Mouse (Mus musculus): ENCODE measurements at regions not wholly inside any gene's neighbourhood (a gene's known extent, or its start where the extent isn't known, plus 50 kb on each side); places are given as distances from the start of the nearest gene placed in this dataset.

DNA sequence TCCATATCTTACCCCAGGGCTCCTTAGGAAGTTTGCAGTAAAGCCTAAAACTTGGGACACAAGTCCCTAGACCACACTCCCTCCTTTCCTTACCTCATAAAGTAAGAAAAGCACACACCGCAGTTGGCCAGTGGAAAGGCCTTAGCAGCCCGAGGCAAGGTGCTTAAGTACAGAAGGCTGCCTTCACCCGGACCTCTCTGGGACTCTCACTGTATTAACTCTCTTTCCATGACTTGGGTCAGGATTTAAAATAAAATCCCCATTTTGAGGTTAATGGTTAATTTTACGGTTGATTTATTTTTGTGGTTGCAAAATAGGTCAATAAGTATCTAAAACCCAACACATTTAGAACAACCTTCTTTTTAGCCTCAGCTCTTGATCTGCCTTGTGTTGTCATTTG, 103.1 kb upstream of the Bmper start:
- H3K4me1 ChIP-seq (ENCODE audit: control insufficient read depth, insufficient read depth, low read length) = no peaks in the 10 kb centered on the region
- H3K9me3 ChIP-seq (ENCODE audit: control insufficient read depth, low read depth, low read length) = no peaks in the 10 kb centered on the region
- H3K27ac ChIP-seq (ENCODE audit: low read length) = no peak overlapping the region
- ATAC-seq (ENCODE audit: insufficient number of reproducible peaks, insufficient read depth, low FRiP score, low read depth) = no peak
- WGBS = 92% methylated on average over 4 of the region's 4 CpGs
- no peak overlapping the region for H3K4me3 ChIP-seq (ENCODE audit: low read depth, low read length)
- H3K4me2 ChIP-seq (replicated peaks; ENCODE audit: low read depth, low read length) = no peak overlapping the region
- no peaks in the 10 kb centered on the region for H3K27me3 ChIP-seq (ENCODE audit: control insufficient read depth, insufficient read depth, low read length)
- H3K36me3 ChIP-seq (ENCODE audit: control insufficient read depth, insufficient read depth, low read length) = no peaks in the 10 kb centered on the region
- H3K9ac ChIP-seq (replicated peaks; ENCODE audit: low read depth, low read length) = no peak overlapping the region

DNA sequence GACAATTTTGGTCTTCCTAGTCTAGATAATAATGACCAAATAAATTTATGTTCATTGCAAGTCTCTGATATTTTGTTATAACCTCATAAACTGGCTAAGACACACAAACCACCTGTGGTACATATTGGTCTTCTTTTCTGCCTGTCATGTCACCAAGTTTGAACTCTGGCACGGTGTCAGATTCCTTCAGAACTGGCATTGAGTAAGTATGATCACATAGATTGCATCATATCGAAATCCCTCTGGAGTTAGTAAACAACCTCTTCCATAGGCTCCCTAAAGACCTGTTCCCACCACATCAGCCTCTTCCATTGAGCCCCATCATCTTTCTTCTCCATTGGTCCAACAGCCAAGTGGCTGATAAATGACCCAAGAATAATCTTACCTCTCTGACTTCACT, 102.1 kb upstream of the Bmper start:
- Histone ChIP-seq H3K9me3 (ENCODE audit: control insufficient read depth, low read depth, low read length) (no peaks in the 10 kb centered on the region), H3K27me3 (ENCODE audit: control insufficient read depth, insufficient read depth, low read length) (no peaks in the 10 kb centered on the region), H3K4me1 (ENCODE audit: control insufficient read depth, insufficient read depth, low read length) (no peaks in the 10 kb centered on the region), H3K27ac (ENCODE audit: low read length) (no peak overlapping the region), H3K4me3 (ENCODE audit: low read depth, low read length) (no peak overlapping the region), H3K9ac (replicated peaks; ENCODE audit: low read depth, low read length) (no peak overlapping the region), H3K4me2 (replicated peaks; ENCODE audit: low read depth, low read length) (no peak overlapping the region), H3K36me3 (ENCODE audit: control insufficient read depth, insufficient read depth, low read length) (no peaks in the 10 kb centered on the region)
- ATAC-seq (ENCODE audit: insufficient number of reproducible peaks, insufficient read depth, low FRiP score, low read depth) = no peak
- 85% methylated on average over 2 of the region's 2 CpGs for WGBS

DNA sequence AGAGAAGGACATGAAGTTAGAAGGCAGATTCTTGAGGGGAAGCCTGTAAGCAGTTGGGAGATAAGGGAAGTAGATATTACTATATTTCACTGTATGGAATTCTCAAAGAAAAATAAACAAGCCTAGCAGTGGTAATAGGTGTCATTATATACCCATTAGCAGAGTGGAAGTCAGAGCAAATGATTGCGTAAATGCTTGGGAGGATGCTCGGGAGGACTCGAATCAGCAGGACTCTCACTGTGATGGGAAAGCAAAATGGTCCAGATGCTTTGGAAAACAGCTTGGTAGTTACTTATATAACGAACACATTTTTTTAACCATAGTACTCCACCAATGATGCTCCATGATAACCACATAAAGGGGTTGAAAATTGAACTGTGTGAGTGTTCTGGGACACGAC, 100.4 kb upstream of the Bmper start:
- Histone ChIP-seq H3K36me3 (ENCODE audit: control insufficient read depth, insufficient read depth, low read length) (no peaks in the 10 kb centered on the region), H3K4me1 (ENCODE audit: control insufficient read depth, insufficient read depth, low read length) (no peaks in the 10 kb centered on the region), H3K27ac (ENCODE audit: low read length) (no peak overlapping the region), H3K4me2 (replicated peaks; ENCODE audit: low read depth, low read length) (no peak overlapping the region), H3K4me3 (ENCODE audit: low read depth, low read length) (no peak overlapping the region), H3K9ac (replicated peaks; ENCODE audit: low read depth, low read length) (no peak overlapping the region), H3K9me3 (ENCODE audit: control insufficient read depth, low read depth, low read length) (no peaks in the 10 kb centered on the region), H3K27me3 (ENCODE audit: control insufficient read depth, insufficient read depth, low read length) (no peaks in the 10 kb centered on the region)
- WGBS = 70% methylated on average over 5 of the region's 5 CpGs
- ATAC-seq (ENCODE audit: insufficient number of reproducible peaks, insufficient read depth, low FRiP score, low read depth) = no peak

DNA sequence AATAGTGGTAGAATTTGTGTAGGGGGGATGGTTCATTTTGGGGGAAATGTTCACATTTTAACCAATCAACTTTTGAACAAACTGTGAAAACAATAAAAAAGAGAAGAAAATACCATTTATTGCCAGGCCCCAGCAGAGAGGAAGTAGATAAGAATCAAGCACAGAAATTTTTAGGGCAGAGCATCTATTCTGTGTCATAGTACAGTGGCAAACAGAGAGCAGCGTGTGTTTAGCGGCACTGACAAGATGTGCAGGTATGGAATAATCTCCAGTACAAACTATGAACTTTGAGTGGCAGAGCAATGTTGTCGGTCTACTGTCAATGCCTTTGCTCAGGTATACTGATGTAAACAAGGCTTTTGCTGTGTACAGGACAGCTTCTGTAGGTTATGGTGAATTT, 99.4 kb upstream of the Bmper start:
- Histone ChIP-seq H3K36me3 (ENCODE audit: control insufficient read depth, insufficient read depth, low read length) (no peaks in the 10 kb centered on the region), H3K9me3 (ENCODE audit: control insufficient read depth, low read depth, low read length) (no peaks in the 10 kb centered on the region), H3K27me3 (ENCODE audit: control insufficient read depth, insufficient read depth, low read length) (no peaks in the 10 kb centered on the region), H3K4me3 (ENCODE audit: low read depth, low read length) (no peak overlapping the region), H3K9ac (replicated peaks; ENCODE audit: low read depth, low read length) (no peak overlapping the region), H3K27ac (ENCODE audit: low read length) (no peak overlapping the region), H3K4me1 (ENCODE audit: control insufficient read depth, insufficient read depth, low read length) (no peaks in the 10 kb centered on the region), H3K4me2 (replicated peaks; ENCODE audit: low read depth, low read length) (no peak overlapping the region)
- 87% methylated on average over 3 of the region's 3 CpGs for WGBS
- ATAC-seq (ENCODE audit: insufficient number of reproducible peaks, insufficient read depth, low FRiP score, low read depth) = no peak

DNA sequence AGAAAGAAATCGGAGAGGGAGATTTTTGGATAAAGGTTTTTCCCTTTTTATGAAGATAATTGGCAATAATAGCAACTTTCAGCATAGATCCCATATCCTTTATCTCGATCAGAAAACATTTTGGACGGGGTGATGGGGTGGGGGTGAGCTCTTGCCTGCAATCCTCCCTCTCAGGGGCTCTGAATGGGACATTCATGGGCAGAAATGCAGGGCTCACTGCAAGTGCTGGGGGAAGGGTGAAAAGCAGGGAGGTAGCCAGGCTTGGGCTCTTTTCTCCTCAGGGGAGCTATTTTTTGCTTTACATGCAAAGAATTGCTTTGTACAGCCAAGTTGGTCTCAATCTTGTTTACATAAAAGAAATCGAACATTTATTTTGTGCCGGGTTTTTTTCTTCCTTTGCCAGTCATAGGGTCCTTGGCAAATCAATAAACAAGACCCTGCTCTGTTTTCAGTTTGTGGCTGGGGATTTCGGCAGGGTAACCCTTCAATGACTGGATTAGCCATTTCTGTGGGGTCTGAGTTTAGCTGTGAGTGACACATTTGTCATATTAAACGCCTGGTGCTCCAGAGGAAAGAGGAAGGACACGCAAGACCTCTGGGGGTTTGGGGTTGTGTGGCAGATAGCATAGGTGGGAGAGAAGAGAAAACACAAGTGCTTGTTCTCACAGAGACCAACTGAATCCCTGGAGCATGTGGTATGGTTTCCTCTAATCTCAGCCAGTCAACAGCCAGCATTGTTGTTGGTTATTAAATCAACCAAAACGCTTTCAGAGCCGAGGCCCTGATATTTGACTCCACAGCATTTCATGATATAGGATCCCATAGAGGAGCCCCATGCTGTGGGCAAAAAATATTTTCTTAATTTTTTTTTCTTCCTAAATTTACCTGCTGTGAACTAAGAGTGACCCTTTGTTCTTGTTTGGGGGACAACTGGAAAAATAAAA, 96.8 kb upstream of the Bmper start:
- Histone ChIP-seq H3K9ac (replicated peaks; ENCODE audit: low read depth, low read length) (no peak overlapping the region), H3K27me3 (ENCODE audit: control insufficient read depth, insufficient read depth, low read length) (no peaks in the 10 kb centered on the region), H3K9me3 (ENCODE audit: control insufficient read depth, low read depth, low read length) (no peaks in the 10 kb centered on the region), H3K36me3 (ENCODE audit: control insufficient read depth, insufficient read depth, low read length) (no peaks in the 10 kb centered on the region), H3K4me3 (ENCODE audit: low read depth, low read length) (no peak overlapping the region), H3K4me1 (ENCODE audit: control insufficient read depth, insufficient read depth, low read length) (no peaks in the 10 kb centered on the region), H3K4me2 (replicated peaks; ENCODE audit: low read depth, low read length) (no peak overlapping the region), H3K27ac (ENCODE audit: low read length) (no peak overlapping the region)
- WGBS = 46% methylated on average over 10 of the region's 10 CpGs
- no peak for ATAC-seq (ENCODE audit: insufficient number of reproducible peaks, insufficient read depth, low FRiP score, low read depth)

DNA sequence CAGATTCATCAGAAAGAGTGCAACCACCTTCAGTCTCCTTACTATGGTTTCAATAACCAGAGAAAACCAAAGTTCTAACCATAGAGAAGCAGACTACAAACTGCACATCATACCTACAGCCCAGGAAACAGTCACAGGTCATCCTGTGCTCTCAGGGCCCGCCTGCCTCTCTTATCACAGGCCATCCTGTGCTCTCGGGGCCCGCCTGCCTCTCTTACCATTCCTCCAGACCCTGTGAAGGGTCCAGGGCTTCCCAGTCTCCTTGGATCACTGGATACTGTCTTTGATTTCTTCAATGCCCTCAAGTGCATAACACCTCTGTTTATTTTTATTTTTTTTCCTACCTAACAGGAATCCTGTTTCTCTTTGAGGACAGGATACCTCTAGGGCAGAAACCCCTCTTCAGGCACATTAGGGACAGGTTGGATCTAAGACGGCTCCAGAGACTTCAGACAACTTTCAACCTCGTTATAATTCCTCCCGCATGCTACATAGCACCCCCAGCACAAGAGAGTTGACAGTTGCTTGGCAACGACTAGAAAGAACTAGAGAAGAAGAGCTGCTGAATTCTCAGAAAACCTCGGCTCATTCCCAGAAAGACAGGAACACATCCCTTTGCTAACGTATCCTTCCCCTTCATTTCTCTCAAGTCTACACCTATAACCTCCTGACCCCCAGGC, 95.4 kb upstream of the Bmper start:
- Histone ChIP-seq H3K9me3 (ENCODE audit: control insufficient read depth, low read depth, low read length) (no peaks in the 10 kb centered on the region), H3K4me1 (ENCODE audit: control insufficient read depth, insufficient read depth, low read length) (no peaks in the 10 kb centered on the region), H3K27ac (ENCODE audit: low read length) (no peak overlapping the region), H3K36me3 (ENCODE audit: control insufficient read depth, insufficient read depth, low read length) (no peaks in the 10 kb centered on the region), H3K4me3 (ENCODE audit: low read depth, low read length) (no peak overlapping the region), H3K4me2 (replicated peaks; ENCODE audit: low read depth, low read length) (no peak overlapping the region), H3K27me3 (ENCODE audit: control insufficient read depth, insufficient read depth, low read length) (no peaks in the 10 kb centered on the region), H3K9ac (replicated peaks; ENCODE audit: low read depth, low read length) (no peak overlapping the region)
- WGBS = 55% methylated on average over 9 of the region's 9 CpGs
- no peak for ATAC-seq (ENCODE audit: insufficient number of reproducible peaks, insufficient read depth, low FRiP score, low read depth)

DNA sequence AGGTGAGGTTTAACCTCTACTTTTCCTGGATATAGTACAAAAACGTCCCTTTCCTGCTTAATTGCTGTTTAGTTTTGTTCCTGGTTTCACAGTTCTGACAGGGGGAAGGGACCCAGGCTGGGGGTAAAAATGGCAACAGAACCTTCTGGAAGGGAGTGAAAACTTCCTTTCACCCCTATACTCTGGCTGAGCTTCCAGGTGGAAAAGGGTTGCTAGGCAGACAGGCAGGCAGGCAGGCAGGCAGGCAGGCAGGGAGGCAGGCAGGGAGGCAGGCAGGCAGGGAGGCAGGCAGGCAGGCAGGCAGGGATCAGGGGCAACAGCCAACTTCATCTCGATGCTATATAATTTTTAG, 94.9 kb upstream of the Bmper start:
- Histone ChIP-seq H3K4me2 (replicated peaks; ENCODE audit: low read depth, low read length) (no peak overlapping the region), H3K9me3 (ENCODE audit: control insufficient read depth, low read depth, low read length) (no peaks in the 10 kb centered on the region), H3K4me1 (ENCODE audit: control insufficient read depth, insufficient read depth, low read length) (no peaks in the 10 kb centered on the region), H3K4me3 (ENCODE audit: low read depth, low read length) (no peak overlapping the region), H3K27ac (ENCODE audit: low read length) (no peak overlapping the region), H3K27me3 (ENCODE audit: control insufficient read depth, insufficient read depth, low read length) (no peaks in the 10 kb centered on the region), H3K9ac (replicated peaks; ENCODE audit: low read depth, low read length) (no peak overlapping the region), H3K36me3 (ENCODE audit: control insufficient read depth, insufficient read depth, low read length) (no peaks in the 10 kb centered on the region)
- WGBS = 62% methylated on average over 2 of the region's 2 CpGs
- no peak for ATAC-seq (ENCODE audit: insufficient number of reproducible peaks, insufficient read depth, low FRiP score, low read depth)

DNA sequence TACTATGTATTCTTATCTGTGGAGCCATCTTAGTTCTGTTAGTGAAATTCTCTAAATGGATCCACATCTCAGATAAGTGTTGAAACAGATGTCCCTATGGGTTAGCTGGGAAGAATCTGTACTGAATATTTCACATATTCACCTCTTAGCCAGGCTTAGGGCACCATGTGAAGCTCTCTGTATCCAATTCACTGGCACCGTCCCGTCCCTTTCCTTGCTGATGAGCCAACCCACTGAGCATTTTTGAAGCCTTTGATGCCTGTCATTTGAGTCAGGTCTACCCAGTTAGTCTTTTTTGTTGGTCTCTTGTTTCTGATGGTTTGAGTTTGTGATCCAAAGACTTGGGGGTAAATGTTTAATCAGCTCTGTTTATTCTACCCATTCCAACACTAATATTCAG, 88.9 kb upstream of the Bmper start:
- no peaks in the 10 kb centered on the region for H3K36me3 ChIP-seq (ENCODE audit: control insufficient read depth, insufficient read depth, low read length)
- H3K4me3 ChIP-seq (ENCODE audit: low read depth, low read length) = no peak overlapping the region
- no peak overlapping the region for H3K4me2 ChIP-seq (replicated peaks; ENCODE audit: low read depth, low read length)
- no peaks in the 10 kb centered on the region for H3K27me3 ChIP-seq (ENCODE audit: control insufficient read depth, insufficient read depth, low read length)
- H3K9me3 ChIP-seq (ENCODE audit: control insufficient read depth, low read depth, low read length) = no peaks in the 10 kb centered on the region
- WGBS = 89% methylated on average over 2 of the region's 2 CpGs
- 0 out of 2 replicates have a peak, but pooled peaks cover 6% of the 10 kb centered on the region for H3K4me1 ChIP-seq (ENCODE audit: control insufficient read depth, insufficient read depth, low read length)
- H3K27ac ChIP-seq (ENCODE audit: low read length) = no peak overlapping the region
- no peak for ATAC-seq (ENCODE audit: insufficient number of reproducible peaks, insufficient read depth, low FRiP score, low read depth)
- no peak overlapping the region for H3K9ac ChIP-seq (replicated peaks; ENCODE audit: low read depth, low read length)
